Mouse (Mus musculus) forebrain, embryonic 16.5 days (tissue): ENCODE data around the gene Zbtb20. TPM values are rescaled to one million over a fixed set of nuclear protein-coding genes. Genes with fewer than 3 reads are reported as not detected.

Source experiments
- ATAC-seq: fragments of 200-750 bp; cut with Nextera tagmentation; 2 replicates; pipeline ENCODE4 v1.8.0; 2017; ENCODE audit warnings: mild to moderate bottlenecking, moderate library complexity
- H3K27ac ChIP-seq: fragments of 300-500 bp; sonication (generic); 2 replicates; pipeline ENCODE4 v1.5.1; 2014; ENCODE audit warnings: low read length, control low read depth
- H3K27me3 ChIP-seq: fragments of 300-500 bp; sonication (generic); replicated peaks from 2 replicates; pipeline ENCODE4 v1.6.1; 2014; ENCODE audit warnings: low read length; ENCODE audit not compliant: control insufficient read depth, insufficient read depth
- H3K36me3 ChIP-seq: fragments of 300-500 bp; sonication (generic); 2 replicates; pipeline ENCODE4 v1.6.1; 2014; ENCODE audit not compliant: control insufficient read depth, insufficient read depth
- H3K4me1 ChIP-seq: fragments of 300-500 bp; sonication (generic); replicated peaks from 2 replicates; pipeline ENCODE4 v1.6.1; 2014; ENCODE audit warnings: low read length; ENCODE audit not compliant: control insufficient read depth, insufficient read depth
- H3K4me2 ChIP-seq: fragments of 300-500 bp; sonication (generic); 2 replicates; pipeline ENCODE4 v1.6.1; 2014; ENCODE audit warnings: mild to moderate bottlenecking, low read length, control low read depth
- H3K4me3 ChIP-seq: fragments of 300-500 bp; sonication (generic); replicated peaks from 2 replicates; pipeline ENCODE4 v1.5.1; 2014; ENCODE audit warnings: mild to moderate bottlenecking, low read length, control low read depth
- H3K9ac ChIP-seq: fragments of 300-500 bp; sonication (generic); replicated peaks from 2 replicates; pipeline ENCODE4 v1.6.1; 2014; ENCODE audit warnings: low read depth, low read length, control low read depth
- H3K9me3 ChIP-seq: fragments of 300-500 bp; sonication (generic); 2 replicates; pipeline ENCODE4 v1.6.1; 2016; ENCODE audit warnings: low read length; ENCODE audit not compliant: control insufficient read depth
- WGBS: fragments of 180-500 bp; shearing (Covaris S2); extraction: QIAGEN DNeasy Blood & Tissue Kit; methylation state at CpG from one replicate; pipeline ENCODE4 v1.1.7; 2014; 5-methylcytosine and 5-hydroxymethylcytosine counted together
- polyA plus RNA-seq: library from polyadenylated mRNA; unstranded; fragments of >200 nt; fragmentation: Nextera tagmentation; extraction: Ambion mirVana; gene quantifications from 2 replicates; pipeline ENCODE4 v1.2.1, GENCODE M21; 2015

Gene Zbtb20
- polyA plus RNA-seq, 1 experiment from 2014 or later = 126 TPM

DNA sequence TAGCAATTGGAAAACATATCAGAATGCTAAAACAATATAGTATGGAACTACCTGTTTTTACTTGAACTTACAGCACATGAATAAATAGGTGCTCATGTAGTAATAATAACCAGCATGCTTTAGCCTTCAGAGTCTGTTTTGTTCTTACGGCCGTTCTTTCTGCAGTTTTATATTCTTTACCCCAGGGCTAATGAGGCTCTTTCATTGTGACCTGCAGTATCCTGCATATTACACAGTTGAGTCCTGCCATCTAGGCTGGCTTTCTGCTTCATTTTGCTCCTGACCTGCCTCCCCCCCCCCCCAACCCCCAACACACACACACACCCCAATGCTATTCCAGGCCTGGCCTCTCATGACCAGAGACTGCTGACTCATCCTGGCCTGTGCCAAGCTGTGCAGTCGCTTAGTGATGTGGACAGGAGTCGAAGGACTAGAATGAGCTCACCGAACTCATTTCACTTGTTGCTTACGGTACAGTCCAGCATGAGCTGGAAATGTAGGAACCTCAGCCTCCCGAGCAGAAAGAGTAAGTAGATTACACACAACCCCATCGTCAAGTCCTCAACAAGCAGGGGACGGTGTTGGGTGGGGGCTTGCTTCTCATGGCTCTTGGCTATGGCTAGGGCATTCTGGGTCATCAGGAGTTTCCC, 487.1 kb downstream of the Zbtb20 start:
- Histone ChIP-seq H3K27me3 (no peaks in the 10 kb centered on the region), H3K4me3 (no peak overlapping the region), H3K4me1 (peaks cover 9% of the 10 kb centered on the region), H3K4me2 (no peak overlapping the region), H3K9me3 (no peaks in the 10 kb centered on the region), H3K27ac (no peak overlapping the region), H3K36me3 (no peaks in the 10 kb centered on the region), H3K9ac (no peak overlapping the region)
- 59% methylated on average over 9 of the region's 9 CpGs for WGBS
- ATAC-seq = no peak

- Histone ChIP-seq H3K4me3 (no peak overlapping the region), H3K9me3 (no peaks in the 10 kb centered on the region), H3K36me3 (no peaks in the 10 kb centered on the region), H3K27me3 (no peaks in the 10 kb centered on the region), H3K4me1 (peaks cover 9% of the 10 kb centered on the region), H3K9ac (no peak overlapping the region), H3K27ac (no peak overlapping the region), H3K4me2 (no peak overlapping the region)
- 67% methylated on average over 6 of the region's 6 CpGs for WGBS
- ATAC-seq = no peak
Measured at GRCm38 (mm10) chr16:43363316-43363715, 487.6 kb downstream of the Zbtb20 start.

- no peak overlapping the region for H3K4me3 ChIP-seq
- no peaks in the 10 kb centered on the region for H3K27me3 ChIP-seq
- H3K9ac ChIP-seq = 0 out of 2 replicates have a peak overlapping the region, but pooled peaks have one; percentile 17
- ATAC-seq = peak; percentile 64; the same call in 1 of the 2 replicates
- H3K27ac ChIP-seq = no peak overlapping the region
- H3K36me3 ChIP-seq = no peaks in the 10 kb centered on the region
- 29% methylated on average over 7 of the region's 7 CpGs for WGBS
- no peak overlapping the region for H3K4me2 ChIP-seq
- H3K4me1 ChIP-seq = peaks cover 9% of the 10 kb centered on the region
- H3K9me3 ChIP-seq = no peaks in the 10 kb centered on the region
Measured at GRCm38 (mm10) chr16:43363751-43364515, 488.3 kb downstream of the Zbtb20 start.

DNA sequence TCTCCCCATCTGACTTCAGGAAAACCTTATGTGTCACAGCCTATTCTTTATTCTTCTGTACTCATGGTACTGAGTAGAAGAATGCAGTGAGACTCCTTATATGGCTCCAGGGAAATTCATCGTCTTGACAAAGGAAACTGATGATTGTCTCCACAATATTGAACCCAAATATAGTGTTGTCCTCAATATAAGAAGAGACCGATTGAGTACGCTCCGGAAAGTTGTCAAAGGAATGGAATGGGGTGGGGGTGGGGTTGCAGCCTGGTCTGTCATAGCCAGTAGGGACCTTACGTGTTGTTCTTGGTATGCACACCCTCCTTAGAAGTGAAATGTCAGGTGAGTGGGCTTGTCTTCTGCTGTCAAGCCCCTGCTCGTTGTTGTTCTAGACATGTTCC, 488.8 kb downstream of the Zbtb20 start:
- Histone ChIP-seq H3K9me3 (no peaks in the 10 kb centered on the region), H3K9ac (no peak overlapping the region), H3K4me1 (peaks cover 9% of the 10 kb centered on the region), H3K4me2 (no peak overlapping the region), H3K27ac (no peak overlapping the region), H3K36me3 (no peaks in the 10 kb centered on the region), H3K27me3 (no peaks in the 10 kb centered on the region), H3K4me3 (no peak overlapping the region)
- no peak for ATAC-seq
- 90% methylated on average over 6 of the region's 6 CpGs for WGBS

GRCm38 (mm10) chr16:43365277-43365676, 489.6 kb downstream of the Zbtb20 start:
- Histone ChIP-seq H3K27me3 (no peaks in the 10 kb centered on the region), H3K27ac (no peak overlapping the region), H3K36me3 (no peaks in the 10 kb centered on the region), H3K9me3 (no peaks in the 10 kb centered on the region), H3K4me1 (peaks cover 9% of the 10 kb centered on the region), H3K4me2 (no peak overlapping the region), H3K4me3 (no peak overlapping the region), H3K9ac (no peak overlapping the region)
- 93% methylated on average over 3 of the region's 3 CpGs for WGBS
- no peak for ATAC-seq

- ATAC-seq = no peak
- Histone ChIP-seq H3K27me3 (no peaks in the 10 kb centered on the region), H3K27ac (no peak overlapping the region), H3K4me2 (no peak overlapping the region), H3K9ac (no peak overlapping the region), H3K36me3 (no peaks in the 10 kb centered on the region), H3K9me3 (no peaks in the 10 kb centered on the region), H3K4me3 (no peak overlapping the region), H3K4me1 (no peaks in the 10 kb centered on the region)
- 86% methylated on average over 3 of the region's 3 CpGs for WGBS
Measured at GRCm38 (mm10) chr16:43370496-43371020, 494.9 kb downstream of the Zbtb20 start.

- ATAC-seq = no peak
- Histone ChIP-seq H3K36me3 (no peaks in the 10 kb centered on the region), H3K4me1 (no peaks in the 10 kb centered on the region), H3K9me3 (no peaks in the 10 kb centered on the region), H3K4me3 (no peak overlapping the region), H3K27ac (no peak overlapping the region), H3K9ac (no peak overlapping the region), H3K4me2 (no peak overlapping the region), H3K27me3 (no peaks in the 10 kb centered on the region)
- 60% methylated on average over 6 of the region's 6 CpGs for WGBS
Measured at GRCm38 (mm10) chr16:43376782-43377181, 501.1 kb downstream of the Zbtb20 start.

GRCm38 (mm10) chr16:43379351-43380325, 504.0 kb downstream of the Zbtb20 start:
- Histone ChIP-seq H3K9ac (no peak overlapping the region), H3K36me3 (no peaks in the 10 kb centered on the region), H3K27ac (no peak overlapping the region), H3K9me3 (no peaks in the 10 kb centered on the region), H3K4me1 (no peaks in the 10 kb centered on the region), H3K4me3 (no peak overlapping the region), H3K4me2 (no peak overlapping the region), H3K27me3 (no peaks in the 10 kb centered on the region)
- no peak for ATAC-seq
- 92% methylated on average over 7 of the region's 7 CpGs for WGBS

- Histone ChIP-seq H3K27ac (no peak overlapping the region), H3K4me2 (no peak overlapping the region), H3K27me3 (no peaks in the 10 kb centered on the region), H3K4me3 (no peak overlapping the region), H3K9ac (no peak overlapping the region), H3K36me3 (no peaks in the 10 kb centered on the region), H3K9me3 (no peaks in the 10 kb centered on the region), H3K4me1 (no peaks in the 10 kb centered on the region; the same call in 1 of the 2 replicates)
- no peak for ATAC-seq
- 95% methylated on average over 2 of the region's 2 CpGs for whole genome bisulfite sequencing
Measured at GRCm38 (mm10) chr16:43381183-43381582, 505.5 kb downstream of the Zbtb20 start.
